Mouse (Mus musculus) heart, adult 2 months (tissue): ENCODE data around the gene Rnf225. TPM values are rescaled to one million over a fixed set of nuclear protein-coding genes. Genes with fewer than 3 reads are reported as not detected.

ENCODE experiments used
- DNase-seq, 2 experiments: peaks; one replicate each; pipeline ENCODE4 v3.0.0; 2021
- H3K27ac ChIP-seq: fragments of 200-600 bp; 2 replicates; pipeline ENCODE4 v1.8.1; 2022
- H3K27me3 ChIP-seq: fragments of 200-500 bp; 2 replicates; pipeline ENCODE4 v1.6.1; 2012; ENCODE audit warnings: mild to moderate bottlenecking, low read length, inconsistent platforms, mixed read lengths; ENCODE audit not compliant: control insufficient read depth, insufficient read depth
- H3K36me3 ChIP-seq: fragments of 200-500 bp; 2 replicates; pipeline ENCODE4 v1.6.1; 2012; ENCODE audit warnings: low read length, inconsistent platforms; ENCODE audit not compliant: control insufficient read depth, insufficient read depth
- H3K4me1 ChIP-seq: fragments of 200-500 bp; 2 replicates; pipeline ENCODE4 v1.6.1; 2011; ENCODE audit warnings: low read length; ENCODE audit not compliant: control insufficient read depth, insufficient read depth
- H3K4me3 ChIP-seq: fragments of 200-600 bp; 2 replicates; pipeline ENCODE4 v1.8.1; 2022
- H3K79me2 ChIP-seq: fragments of 200-500 bp; replicated peaks from 2 replicates; pipeline ENCODE4 v1.6.1; 2012; ENCODE audit warnings: mild to moderate bottlenecking, inconsistent platforms, low read length, moderate library complexity, mixed read lengths; ENCODE audit not compliant: control insufficient read depth, insufficient read depth
- H3K9ac ChIP-seq: fragments of 200-500 bp; 2 replicates; pipeline ENCODE4 v1.6.1; 2012; ENCODE audit warnings: low read depth, mild to moderate bottlenecking, control low read depth, inconsistent platforms, low read length, mixed read lengths
- CTCF ChIP-seq: fragments of 200-600 bp; IDR thresholded peaks from 2 replicates; pipeline ENCODE4 v1.8.1; 2022; ENCODE audit warnings: antibody characterized with exemption, mild to moderate bottlenecking, moderate library complexity
- EP300 ChIP-seq: fragments of 200-500 bp; IDR thresholded peaks from 2 replicates; pipeline ENCODE4 v1.6.1; 2011; ENCODE audit warnings: low read depth, low read length, control low read depth; ENCODE audit not compliant: insufficient read depth
- POLR2A ChIP-seq: fragments of 200-500 bp; IDR thresholded peaks from 2 replicates; pipeline ENCODE4 v1.6.1; 2011; ENCODE audit warnings: mild to moderate bottlenecking, low read depth, low read length, control low read depth; ENCODE audit not compliant: insufficient read depth
- WGBS: fragments of 180-500 bp; shearing (Covaris S2); methylation state at CpG from one replicate; pipeline ENCODE4 v1.1.7; 2018; 5-methylcytosine and 5-hydroxymethylcytosine counted together
- intact Hi-C: fragments of 180-260 bp; cut with DNase I; formaldehyde crosslinking; loops from one replicate; pipeline ENCODE4 v1.15.1; 2025
- polyA plus RNA-seq: library from polyadenylated mRNA; depleted of rRNA; stranded (reverse); fragments of >200 nt; gene quantifications from 2 replicates; pipeline ENCODE4 v1.2.3, GENCODE M21; 2012
- total RNA-seq, 2 experiments: library from RNA; stranded (reverse); gene quantifications; 2 replicates each; pipeline ENCODE4 v1.2.3; 2021

Rnf225 gene
- total and polyA plus RNA-seq, 3 experiments: 0.14 to 0.23 (median 0.18) TPM

GRCm38 (mm10) chr7:12921705-12922465 is 5.3 kb upstream of the Rnf225 start, which contains the start of gene Rps5:
TSS of gene Rps5 (plus strand) at chr7:12922290.
- Histone ChIP-seq H3K79me2 (no peaks in the 10 kb centered on the region), H3K27ac (peak within 1 kb of the TSS; percentile 92), H3K27me3 (no peaks in the 10 kb centered on the region), H3K36me3 (peaks cover 13% of the 10 kb centered on the region), H3K4me3 (peak within 1 kb of the TSS; percentile 98), H3K9ac (peak within 1 kb of the TSS; percentile 72), H3K4me1 (peaks cover 4% of the 10 kb centered on the region)
- WGBS: under 1% methylated on average over 55 of the region's 55 CpGs
- intact Hi-C loops: loop anchor here (5.0 kb wide), 2 partner anchors 55 to 115 kb away; partner anchors contain the start of genes Ube2m and Zfp446
- DNase-seq: peak; percentile 97 to 99
- TF ChIP-seq POLR2A: peak; percentile 99
- TF ChIP-seq EP300: peak; percentile 78; the same call in 1 of the 2 replicates
- peak; percentile 92 for TF ChIP-seq CTCF

- Histone ChIP-seq H3K79me2 (no peaks in the 10 kb centered on the region), H3K36me3 (peaks cover 13% of the 10 kb centered on the region), H3K9ac (peak overlapping the region; percentile 72), H3K4me1 (peaks cover 4% of the 10 kb centered on the region), H3K4me3 (peak overlapping the region; percentile 98), H3K27ac (peak overlapping the region; percentile 58), H3K27me3 (no peaks in the 10 kb centered on the region)
- DNase-seq: no peak
- TF ChIP-seq POLR2A (no peak), CTCF (no peak), EP300 (no peak)
- intact Hi-C loops: loop anchor here (5.0 kb wide), 2 partner anchors 55 to 115 kb away; partner anchors contain the start of genes Ube2m and Zfp446
- WGBS: 1% methylated on average over 8 of the region's 8 CpGs
Observed at GRCm38 (mm10) chr7:12922729-12923128, 4.5 kb upstream of the Rnf225 start.

DNA sequence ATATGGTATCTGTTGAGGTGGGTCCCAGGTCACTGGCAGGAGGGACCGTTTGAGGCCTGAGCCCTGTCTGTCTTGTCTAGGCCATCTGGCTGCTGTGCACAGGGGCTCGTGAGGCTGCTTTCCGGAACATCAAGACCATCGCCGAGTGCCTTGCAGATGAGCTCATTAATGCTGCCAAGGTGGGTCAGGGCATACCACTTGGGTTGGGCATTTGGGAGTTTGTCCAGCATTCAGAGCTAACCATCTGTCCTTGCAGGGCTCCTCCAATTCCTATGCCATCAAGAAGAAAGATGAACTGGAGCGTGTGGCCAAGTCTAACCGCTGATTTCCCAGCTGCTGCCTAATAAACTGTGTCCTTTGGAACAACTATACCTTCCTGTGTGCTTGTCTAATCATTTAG is 900 bp upstream of the Rnf225 start:
- DNase-seq: no peak
- Histone ChIP-seq H3K36me3 (peaks cover 13% of the 10 kb centered on the region), H3K27ac (no peak overlapping the region), H3K27me3 (no peaks in the 10 kb centered on the region), H3K9ac (no peak overlapping the region), H3K4me1 (peaks cover 5% of the 10 kb centered on the region), H3K79me2 (no peaks in the 10 kb centered on the region), H3K4me3 (no peak overlapping the region)
- intact Hi-C loops: loop anchor here (2.0 kb wide), 1 partner anchor 22 kb away; no protein-coding TSS in a partner anchor
- 77% methylated on average over 7 of the region's 7 CpGs for WGBS
- TF ChIP-seq EP300 (no peak), CTCF (no peak), POLR2A (no peak)

- Histone ChIP-seq H3K27me3 (no peaks in the 10 kb centered on the region), H3K36me3 (peaks cover 12% of the 10 kb centered on the region), H3K9ac (peak overlapping the region; percentile 48; the same call in 1 of the 2 replicates), H3K4me1 (peaks cover 2% of the 10 kb centered on the region; the same call in 1 of the 2 replicates), H3K79me2 (no peaks in the 10 kb centered on the region), H3K4me3 (peak overlapping the region; percentile 23), H3K27ac (no peak overlapping the region)
- TF ChIP-seq POLR2A (0 out of 2 replicates have a peak, but pooled peaks have one; percentile 1), EP300 (no peak)
- peak; percentile 24 to 29 for DNase-seq
- 18% methylated on average over 64 of the region's 65 CpGs for WGBS
- intact Hi-C loops: loop anchor here (2.0 kb wide), 1 partner anchor 21 kb away; no protein-coding TSS in a partner anchor
Observed at GRCm38 (mm10) chr7:12927693-12928589, 725 bp downstream of the Rnf225 start.

DNA sequence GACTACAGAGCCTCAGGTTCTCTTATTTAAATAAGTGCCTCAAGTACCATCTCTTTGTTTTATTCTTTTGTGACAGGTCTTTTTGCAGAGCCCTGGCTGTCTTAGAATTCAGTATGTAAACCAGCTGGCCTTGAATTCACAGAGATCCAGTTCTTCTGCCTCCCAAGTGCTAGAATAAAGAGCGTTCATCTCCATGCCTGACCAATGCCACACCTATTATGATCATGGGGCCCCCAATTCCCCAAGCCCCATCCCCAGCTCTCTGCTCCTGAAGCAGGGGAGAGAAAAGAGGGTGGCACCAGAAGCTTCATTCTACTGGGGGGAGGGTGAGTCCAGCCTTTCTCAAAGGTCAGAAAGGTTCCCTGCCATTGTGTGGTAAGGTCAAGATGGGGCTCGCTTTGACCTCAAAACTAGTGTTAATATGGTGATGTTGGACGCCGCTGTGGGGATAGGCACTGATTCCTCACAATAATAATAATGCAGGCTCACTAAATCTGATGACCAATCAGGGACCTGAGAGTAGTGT is 6.5 kb downstream of the Rnf225 start:
- Histone ChIP-seq H3K36me3 (no peaks in the 10 kb centered on the region), H3K4me3 (no peak overlapping the region), H3K27me3 (no peaks in the 10 kb centered on the region), H3K27ac (no peak overlapping the region), H3K79me2 (no peaks in the 10 kb centered on the region), H3K9ac (no peak overlapping the region), H3K4me1 (no peaks in the 10 kb centered on the region)
- intact Hi-C loops: no loop called here
- TF ChIP-seq EP300: no peak
- TF ChIP-seq CTCF: no peak
- no peak for TF ChIP-seq POLR2A
- DNase-seq: no peak
- 84% methylated on average over 4 of the region's 4 CpGs for WGBS
